Mouse (Mus musculus): ENCODE measurements around the gene Slc12a1. TPM values are rescaled to one million over a fixed set of nuclear protein-coding genes. Genes with fewer than 3 reads are reported as not detected.
A peak's percentile ranks its signal among the peaks of the same experiment; 100 is the strongest.

Slc12a1 gene
- polyA plus RNA-seq, 1 experiment from 2014 or later: not detected

DNA sequence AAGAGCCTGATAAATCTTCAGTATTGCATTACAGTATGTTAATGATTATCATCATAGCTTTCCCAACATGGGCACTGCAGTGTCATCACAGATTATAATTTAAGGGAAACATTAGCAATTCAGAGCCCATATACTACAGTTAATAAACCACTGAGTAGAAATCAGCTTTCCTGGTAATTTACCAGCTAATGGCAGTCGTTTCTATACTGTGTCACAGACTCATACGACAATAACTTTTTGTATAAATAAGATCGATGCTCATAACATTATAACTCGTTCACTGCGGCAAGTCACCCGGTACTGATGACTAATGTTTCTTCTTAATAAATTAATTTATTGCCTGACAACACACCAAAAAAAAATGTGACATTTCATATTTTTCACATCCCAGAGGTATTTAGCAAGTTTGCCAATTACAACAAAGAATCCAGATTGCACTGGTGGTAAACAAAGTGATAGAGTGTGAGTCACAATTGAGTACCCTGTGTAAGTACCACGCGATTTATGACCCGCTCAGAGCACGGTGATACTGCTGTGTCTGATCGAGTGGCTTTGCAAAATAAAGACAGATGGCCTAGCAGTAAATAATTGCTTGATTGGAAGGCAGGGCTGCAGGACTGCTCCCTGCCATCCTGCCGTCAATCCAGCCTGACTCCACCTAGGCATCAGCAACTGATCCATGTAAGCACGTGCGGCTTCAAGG, 56.7 kb downstream of the Slc12a1 start:
- Histone ChIP-seq H3K36me3 (no peaks in the 10 kb centered on the region), H3K9ac (no peak overlapping the region), H3K4me2 (no peak overlapping the region), H3K4me1 (replicated peaks) (no peaks in the 10 kb centered on the region), H3K27ac (no peak overlapping the region), H3K9me3 (replicated peaks) (no peaks in the 10 kb centered on the region), H3K27me3 (no peaks in the 10 kb centered on the region), H3K4me3 (replicated peaks) (no peak overlapping the region)
- WGBS (ENCODE audit: insufficient replicate concordance): 77% methylated on average over 14 of the region's 14 CpGs
- DNase-seq (no peak), ATAC-seq (ENCODE audit: low read depth) (no peak)

DNA sequence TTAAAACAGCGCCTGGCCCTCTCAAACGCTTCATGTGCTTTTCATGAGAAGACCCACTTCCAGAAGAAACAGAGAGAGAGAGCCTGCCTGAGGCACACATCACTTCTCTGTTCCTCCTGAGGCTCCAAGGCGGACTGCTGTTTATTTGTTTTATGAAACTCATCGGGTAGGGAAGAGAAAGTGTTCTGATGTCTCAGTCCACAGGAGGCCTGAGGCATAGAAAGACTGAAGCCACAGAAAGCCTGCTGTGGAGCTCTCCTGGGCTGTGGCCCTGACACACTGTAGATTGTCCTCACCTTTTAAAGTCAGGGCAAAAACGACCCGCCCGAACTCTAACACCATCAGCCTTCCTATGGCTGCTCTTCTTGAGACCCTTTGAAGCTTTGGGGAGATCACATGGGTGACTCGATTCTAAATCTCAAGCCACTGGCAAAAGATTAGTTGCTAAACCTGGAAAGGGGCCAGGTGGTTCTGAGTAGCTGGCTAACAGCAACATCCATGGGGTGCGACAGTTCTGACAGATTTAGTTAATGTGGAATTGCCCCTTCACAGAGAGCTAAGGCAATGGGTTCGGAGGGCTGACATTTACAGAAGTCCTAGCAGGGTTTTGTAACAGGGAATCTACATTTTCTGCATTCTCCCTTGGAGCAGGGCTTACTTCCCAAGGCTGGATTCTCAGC, 59.7 kb downstream of the Slc12a1 start:
- DNase-seq: no peak
- WGBS (ENCODE audit: insufficient replicate concordance): 60% methylated on average over 10 of the region's 10 CpGs

DNA sequence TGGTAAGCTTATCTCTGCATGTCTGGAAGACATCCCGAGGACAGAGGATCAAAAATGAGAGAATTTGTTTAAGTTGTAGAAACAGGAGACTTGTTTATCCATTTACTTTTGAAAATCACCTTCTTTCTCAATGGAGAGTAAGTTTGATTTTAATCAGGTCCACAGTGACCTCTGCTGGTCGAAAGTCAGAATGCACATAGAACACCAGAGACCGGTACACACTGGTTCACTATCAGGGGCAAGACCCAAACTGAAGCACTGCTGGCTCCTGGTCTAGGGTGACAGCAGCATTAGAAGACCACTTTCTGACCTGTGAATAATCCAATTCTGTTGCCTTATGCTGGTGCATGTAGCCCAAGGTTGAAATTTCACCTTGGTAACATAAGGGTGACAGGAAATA, 62.3 kb downstream of the Slc12a1 start:
- WGBS (ENCODE audit: insufficient replicate concordance): 5% methylated on average over 3 of the region's 3 CpGs
- Histone ChIP-seq H3K4me2 (no peak overlapping the region), H3K36me3 (no peaks in the 10 kb centered on the region), H3K4me1 (replicated peaks) (no peaks in the 10 kb centered on the region), H3K27ac (no peak overlapping the region), H3K27me3 (no peaks in the 10 kb centered on the region), H3K9ac (no peak overlapping the region), H3K4me3 (replicated peaks) (no peak overlapping the region), H3K9me3 (replicated peaks) (no peaks in the 10 kb centered on the region)
- ATAC-seq (ENCODE audit: low read depth) (no peak), DNase-seq (peak; percentile 44)

More for the DNA sequence above, 59.7 kb downstream of the Slc12a1 start:
- H3K9ac ChIP-seq: no peak overlapping the region
- no peaks in the 10 kb centered on the region for H3K27me3 ChIP-seq
- no peaks in the 10 kb centered on the region for H3K9me3 ChIP-seq (replicated peaks)
- H3K4me1 ChIP-seq (replicated peaks): no peaks in the 10 kb centered on the region
- no peak overlapping the region for H3K4me2 ChIP-seq
- H3K4me3 ChIP-seq (replicated peaks): no peak overlapping the region
- no peaks in the 10 kb centered on the region for H3K36me3 ChIP-seq
- ATAC-seq (ENCODE audit: low read depth): no peak
- H3K27ac ChIP-seq: no peak overlapping the region

DNA sequence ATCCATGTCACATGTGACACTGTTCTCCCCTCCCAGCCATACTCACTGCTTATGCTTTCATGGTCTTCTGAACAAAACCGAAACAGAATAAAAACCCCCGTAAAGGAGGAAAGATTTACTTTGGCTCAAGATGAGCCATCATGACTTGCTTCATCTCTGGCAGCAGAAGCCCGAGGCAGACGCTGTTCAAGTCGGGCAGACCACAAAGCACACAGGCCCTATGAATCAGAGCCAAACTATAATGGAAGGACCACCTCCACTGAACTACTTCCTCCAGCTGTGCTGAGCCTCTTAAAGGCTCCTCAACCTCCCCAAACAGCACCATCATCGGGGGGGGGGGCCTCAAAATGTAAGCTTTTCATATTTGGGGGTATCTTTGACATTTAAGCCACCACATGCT, 65.0 kb downstream of the Slc12a1 start:
- DNase-seq (no peak), ATAC-seq (ENCODE audit: low read depth) (no peak)
- Histone ChIP-seq H3K4me1 (replicated peaks) (no peaks in the 10 kb centered on the region; the same call in 1 of the 2 replicates), H3K4me3 (replicated peaks) (no peak overlapping the region), H3K9me3 (replicated peaks) (no peaks in the 10 kb centered on the region), H3K27ac (no peak overlapping the region), H3K4me2 (no peak overlapping the region), H3K36me3 (no peaks in the 10 kb centered on the region), H3K27me3 (no peaks in the 10 kb centered on the region), H3K9ac (no peak overlapping the region)
- 65% methylated on average over 6 of the region's 6 CpGs for WGBS (ENCODE audit: insufficient replicate concordance)

DNA sequence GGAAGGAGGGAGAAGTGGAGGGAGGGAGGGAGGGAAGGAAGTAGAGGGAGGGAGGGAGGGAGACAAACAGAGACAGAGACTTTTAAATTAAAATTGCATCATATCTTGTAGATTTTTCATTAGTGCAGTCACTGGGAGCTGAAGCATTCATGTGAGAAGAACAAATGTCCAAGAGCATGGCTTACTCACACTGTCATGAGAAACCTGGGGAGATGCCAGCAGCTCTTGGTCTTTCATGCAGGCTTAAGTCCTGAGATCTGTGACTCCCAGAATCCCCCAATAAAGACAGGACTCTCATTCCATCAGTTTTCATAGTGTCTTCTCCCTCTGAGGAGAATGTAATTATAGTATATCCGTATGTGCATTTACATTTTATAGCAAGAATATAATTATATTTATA, 66.3 kb downstream of the Slc12a1 start:
- H3K27ac ChIP-seq: no peak overlapping the region
- 66% methylated on average over 1 of the region's 1 CpGs for WGBS (ENCODE audit: insufficient replicate concordance)

DNA sequence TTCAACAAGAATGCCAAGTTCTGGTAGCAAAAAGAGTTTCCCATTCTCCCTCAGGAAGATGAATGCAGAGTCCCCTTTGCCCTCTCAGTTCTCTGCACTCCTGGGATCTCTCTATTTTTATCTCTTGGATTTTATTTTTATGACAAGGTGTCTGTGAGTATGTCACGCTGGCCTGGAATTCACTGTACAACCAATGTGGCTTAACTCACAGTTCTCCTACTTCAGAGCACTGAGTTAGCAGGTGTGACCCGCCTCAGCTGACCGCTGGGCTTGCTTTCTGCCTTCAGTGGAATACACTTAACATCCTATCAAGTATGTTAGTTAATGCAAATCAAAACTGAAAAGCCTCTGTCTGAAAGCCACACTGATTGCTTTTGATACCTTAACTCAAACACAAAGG, 67.0 kb downstream of the Slc12a1 start:
- Histone ChIP-seq H3K27ac (no peak overlapping the region), H3K36me3 (no peaks in the 10 kb centered on the region), H3K9ac (no peak overlapping the region), H3K4me3 (replicated peaks) (no peak overlapping the region), H3K4me1 (replicated peaks) (no peaks in the 10 kb centered on the region; the same call in 1 of the 2 replicates), H3K9me3 (replicated peaks) (no peaks in the 10 kb centered on the region), H3K4me2 (no peak overlapping the region), H3K27me3 (no peaks in the 10 kb centered on the region)
- no peak for ATAC-seq (ENCODE audit: low read depth)
- DNase-seq: no peak
- WGBS (ENCODE audit: insufficient replicate concordance): 74% methylated on average over 3 of the region's 3 CpGs

More for the DNA sequence above, 66.3 kb downstream of the Slc12a1 start:
- no peaks in the 10 kb centered on the region for H3K27me3 ChIP-seq
- H3K9me3 ChIP-seq (replicated peaks): no peaks in the 10 kb centered on the region
- H3K4me2 ChIP-seq: no peak overlapping the region
- H3K4me1 ChIP-seq (replicated peaks): no peaks in the 10 kb centered on the region; the same call in 1 of the 2 replicates
- ATAC-seq (ENCODE audit: low read depth) (no peak), DNase-seq (no peak)
- H3K4me3 ChIP-seq (replicated peaks): no peak overlapping the region
- no peaks in the 10 kb centered on the region for H3K36me3 ChIP-seq
- no peak overlapping the region for H3K9ac ChIP-seq

DNA sequence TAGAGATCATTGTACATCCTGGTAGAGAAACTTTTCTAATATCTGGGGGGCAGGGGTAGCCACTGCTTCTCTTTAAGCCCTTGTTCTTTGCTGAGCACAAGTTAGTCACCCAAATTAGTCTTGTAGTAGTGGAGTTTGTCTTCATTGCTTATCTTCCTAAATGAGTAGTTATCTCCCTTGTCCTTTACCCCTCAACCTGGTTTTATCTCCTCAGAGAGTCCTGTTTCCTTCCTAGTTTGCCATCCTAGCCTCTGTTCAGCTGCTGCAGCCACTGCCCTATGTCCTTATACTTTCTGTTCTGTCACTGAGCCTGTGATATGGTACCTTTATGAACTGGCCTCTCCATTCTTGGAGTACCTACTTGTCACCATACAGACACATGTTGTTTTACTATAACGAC, 69.4 kb downstream of the Slc12a1 start:
- ATAC-seq (ENCODE audit: low read depth) (no peak), DNase-seq (no peak)
- Histone ChIP-seq H3K27ac (no peak overlapping the region), H3K27me3 (no peaks in the 10 kb centered on the region), H3K4me2 (no peak overlapping the region), H3K9me3 (replicated peaks) (no peaks in the 10 kb centered on the region), H3K4me1 (replicated peaks) (no peaks in the 10 kb centered on the region; the same call in 1 of the 2 replicates), H3K4me3 (replicated peaks) (no peak overlapping the region), H3K9ac (no peak overlapping the region), H3K36me3 (no peaks in the 10 kb centered on the region)
- WGBS (ENCODE audit: insufficient replicate concordance): 65% methylated on average over 1 of the region's 1 CpGs

DNA sequence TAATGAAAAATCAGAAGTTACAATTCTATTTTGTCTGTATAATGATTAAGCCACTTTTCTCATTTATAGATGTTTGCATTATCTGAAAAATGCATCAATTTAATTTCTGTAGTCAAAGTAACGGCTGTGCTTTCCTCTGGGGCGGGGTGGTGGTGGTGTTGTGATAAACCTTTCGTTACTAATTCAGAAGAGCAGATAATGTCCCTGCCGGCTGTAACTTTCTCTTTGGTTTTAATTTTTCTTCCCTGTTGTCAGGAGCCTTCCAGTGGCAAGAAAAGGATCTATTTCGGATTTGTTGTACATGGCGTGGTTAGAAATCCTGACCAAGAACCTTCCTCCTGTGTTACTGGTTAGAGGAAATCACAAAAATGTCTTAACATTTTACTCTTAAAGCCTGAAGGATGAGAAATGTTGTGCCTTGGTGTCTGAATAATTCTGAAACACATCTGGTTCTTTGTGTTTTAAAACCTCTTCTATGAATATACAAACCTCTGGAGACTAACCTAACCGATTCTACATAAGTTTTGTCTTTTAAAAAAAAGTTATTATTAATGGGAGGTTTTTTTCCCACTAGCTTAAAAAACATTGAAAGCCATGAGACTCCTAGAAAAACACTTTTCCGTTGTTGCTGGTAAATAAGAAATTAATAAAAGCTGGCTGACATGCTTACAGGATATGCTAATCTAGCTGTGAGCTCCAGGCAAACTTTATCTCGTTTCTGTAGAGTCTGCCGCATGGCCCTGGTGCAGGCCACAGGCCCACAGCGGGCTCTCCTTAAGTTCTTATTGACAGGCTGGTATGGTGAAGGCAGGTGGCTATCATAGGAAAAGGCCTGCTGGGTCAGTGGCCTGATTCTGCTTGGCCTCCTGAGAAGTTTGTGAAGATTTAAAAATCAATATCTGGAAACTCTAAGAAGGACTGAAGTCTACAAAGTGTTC, 76.4 kb downstream of the Slc12a1 start:
- DNase-seq (no peak), ATAC-seq (ENCODE audit: low read depth) (peak; percentile 86)
- Histone ChIP-seq H3K4me1 (replicated peaks) (peaks cover 42% of the 10 kb centered on the region), H3K4me2 (peak overlapping the region; percentile 35; the same call in 1 of the 2 replicates), H3K9ac (no peak overlapping the region), H3K36me3 (no peaks in the 10 kb centered on the region), H3K27me3 (no peaks in the 10 kb centered on the region), H3K9me3 (replicated peaks) (no peaks in the 10 kb centered on the region), H3K27ac (0 out of 2 replicates have a peak overlapping the region, but pooled peaks have one; percentile 21), H3K4me3 (replicated peaks) (no peak overlapping the region)
- 28% methylated on average over 11 of the region's 11 CpGs for WGBS (ENCODE audit: insufficient replicate concordance)

DNA sequence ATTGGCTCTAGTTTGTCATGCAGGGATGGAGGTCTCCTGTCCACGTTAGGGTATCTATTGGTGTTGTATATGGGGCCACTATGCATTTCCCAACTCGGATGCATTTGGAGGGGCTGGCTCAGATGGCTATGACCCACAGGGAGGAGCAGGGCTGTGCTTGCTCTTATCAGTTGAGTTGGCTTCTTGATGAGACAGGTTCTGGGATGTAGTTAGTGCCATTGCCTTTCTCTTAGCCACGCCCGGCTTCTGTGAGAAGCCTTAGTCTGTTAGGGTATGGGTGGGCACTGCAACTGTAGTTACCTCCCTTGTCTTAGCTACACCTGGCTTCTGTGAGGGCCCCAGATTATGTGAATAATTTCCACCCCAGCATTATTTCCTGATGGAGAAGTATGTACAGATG, 79.9 kb downstream of the Slc12a1 start:
- Histone ChIP-seq H3K4me3 (replicated peaks) (no peak overlapping the region), H3K27me3 (no peaks in the 10 kb centered on the region), H3K9me3 (replicated peaks) (no peaks in the 10 kb centered on the region), H3K9ac (no peak overlapping the region), H3K4me1 (replicated peaks) (peaks cover 45% of the 10 kb centered on the region), H3K36me3 (no peaks in the 10 kb centered on the region), H3K4me2 (no peak overlapping the region), H3K27ac (no peak overlapping the region)
- WGBS (ENCODE audit: insufficient replicate concordance): 47% methylated on average over 4 of the region's 4 CpGs
- DNase-seq: no peak
- ATAC-seq (ENCODE audit: low read depth): peak; percentile 73

DNA sequence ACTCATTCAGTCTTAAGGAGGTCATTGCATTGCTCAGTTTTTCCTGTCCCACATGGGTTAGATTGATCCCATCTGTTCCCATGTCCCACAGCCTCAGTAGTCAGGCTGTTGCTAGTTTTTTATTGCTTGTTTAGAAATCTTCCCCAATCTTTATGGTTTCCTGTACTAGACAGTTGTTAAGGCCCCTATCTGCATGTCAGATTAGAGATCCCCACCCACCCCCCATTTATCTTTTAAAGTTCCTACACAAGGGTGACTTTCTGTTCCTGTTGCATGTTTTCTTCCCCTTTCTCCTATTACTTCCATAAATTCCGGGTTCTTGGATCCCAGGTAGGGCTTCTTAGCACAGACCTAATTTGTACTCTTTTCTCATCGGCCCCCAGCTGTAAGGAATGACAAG, 81.2 kb downstream of the Slc12a1 start:
- Histone ChIP-seq H3K36me3 (no peaks in the 10 kb centered on the region), H3K4me2 (no peak overlapping the region), H3K9me3 (replicated peaks) (no peaks in the 10 kb centered on the region), H3K9ac (no peak overlapping the region), H3K4me3 (replicated peaks) (no peak overlapping the region), H3K27me3 (no peaks in the 10 kb centered on the region), H3K4me1 (replicated peaks) (peaks cover 33% of the 10 kb centered on the region), H3K27ac (no peak overlapping the region)
- DNase-seq: no peak
- whole genome bisulfite sequencing (ENCODE audit: insufficient replicate concordance): 50% methylated on average over 2 of the region's 2 CpGs
- no peak for ATAC-seq (ENCODE audit: low read depth)

DNA sequence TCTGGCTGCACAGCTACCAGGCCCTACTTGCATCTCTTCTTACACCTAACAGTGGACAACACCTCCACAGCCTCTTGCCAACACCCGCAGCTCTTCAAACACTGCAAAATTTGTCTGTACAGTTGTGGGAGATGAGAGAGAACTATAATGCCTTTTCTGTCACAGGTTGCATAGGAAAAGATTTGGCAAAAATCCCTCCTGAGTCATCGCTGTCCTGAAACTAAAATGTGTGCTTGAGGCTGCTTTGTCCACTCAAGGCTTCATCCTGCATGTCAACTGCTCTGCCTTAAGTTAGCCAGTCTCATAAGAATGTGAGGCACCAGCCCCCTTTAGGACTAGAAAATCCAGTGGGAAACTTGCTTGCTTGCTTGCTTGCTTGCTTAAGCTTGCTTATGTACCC, 81.7 kb downstream of the Slc12a1 start:
- H3K4me2 ChIP-seq: no peak overlapping the region
- no peaks in the 10 kb centered on the region for H3K36me3 ChIP-seq
- H3K9ac ChIP-seq: no peak overlapping the region
- no peaks in the 10 kb centered on the region for H3K27me3 ChIP-seq
- no peak overlapping the region for H3K27ac ChIP-seq
- H3K4me3 ChIP-seq (replicated peaks): no peak overlapping the region
- no peak for ATAC-seq (ENCODE audit: low read depth)
- WGBS (ENCODE audit: insufficient replicate concordance): 79% methylated on average over 2 of the region's 2 CpGs
- H3K4me1 ChIP-seq (replicated peaks): peaks cover 30% of the 10 kb centered on the region
- no peaks in the 10 kb centered on the region for H3K9me3 ChIP-seq (replicated peaks)
- DNase-seq: no peak

Measured in liver, embryonic 13.5 days (tissue).